Mouse (Mus musculus): ENCODE data around the gene Serpinb9b. TPM values are rescaled to one million over a fixed set of nuclear protein-coding genes. Genes with fewer than 3 reads are reported as not detected.

Gene Serpinb9b
- total and polyA plus RNA-seq, 3 experiments = 1.5 to 3.9 TPM; not detected in 1

GRCm38 (mm10) chr13:33004414-33005105 lies 22.7 kb upstream of the Serpinb9b start (continued):
- TF ChIP-seq ELF1 (IDR thresholded peaks at IDR 0.05; ENCODE audit: low read depth, low read length) (peak; percentile 53; the same call in 1 of the 2 replicates), BHLHE40 (IDR thresholded peaks at IDR 0.05; ENCODE audit: borderline replicate concordance, low read depth, low read length) (peak; percentile 6; the same call in 1 of the 2 replicates), CHD1 (IDR thresholded peaks at IDR 0.05; ENCODE audit: low read depth, low read length) (no peak), SMC3 (IDR thresholded peaks at IDR 0.05; ENCODE audit: low read depth, low read length) (peak; percentile 64)

GRCm38 (mm10) chr13:33005501-33006075 lies 21.6 kb upstream of the Serpinb9b start:
- H3K27me3 ChIP-seq (ENCODE audit: control insufficient read depth in 1 of 2, insufficient read depth in 2 of 2, low read length in 2 of 2) = no peaks in the 10 kb centered on the region
- no peak overlapping the region for H3K9ac ChIP-seq (ENCODE audit: control insufficient read depth, low read depth, low read length, poor library complexity, severe bottlenecking)
- no peak overlapping the region for H3K27ac ChIP-seq (ENCODE audit: control insufficient read depth, low read depth, low read length)
- no peak for DNase-seq (ENCODE audit: low read depth, low spot score)
- no peaks in the 10 kb centered on the region for H3K9me3 ChIP-seq (replicated peaks; ENCODE audit: insufficient read depth, low read length)
- no peaks in the 10 kb centered on the region for H3K79me2 ChIP-seq (ENCODE audit: control insufficient read depth, insufficient read depth, low read length, poor library complexity)
- no peak overlapping the region for H3K4me3 ChIP-seq (ENCODE audit: control insufficient read depth in 1 of 2, insufficient read depth in 1 of 2, low read depth in 2 of 2, low read length in 2 of 2)
- peaks cover 0 to 16% of the 10 kb centered on the region in 2 experiments; a peak in 2 of 4 replicates for H3K36me3 ChIP-seq (ENCODE audit: control insufficient read depth in 1 of 2, insufficient read depth in 2 of 2, low read length in 2 of 2)
- no peak for TF ChIP-seq ETS1 (IDR thresholded peaks at IDR 0.05; ENCODE audit: low read depth, low read length)
- 0 out of 2 replicates have a peak, but pooled peaks have one; percentile 20 for TF ChIP-seq MAFK (IDR thresholded peaks at IDR 0.05; ENCODE audit: borderline replicate concordance, low read depth, low read length)
- H3K4me1 ChIP-seq (ENCODE audit: control insufficient read depth in 1 of 2, insufficient read depth in 2 of 2, low read length in 2 of 2) = peaks cover 0 to 12% of the 10 kb centered on the region in 2 experiments; a peak in 2 of 4 replicates

GRCm38 (mm10) chr13:33006555-33006954 lies 20.7 kb upstream of the Serpinb9b start:
- H3K27ac ChIP-seq (ENCODE audit: control insufficient read depth, low read depth, low read length) = no peak overlapping the region
- H3K9me3 ChIP-seq (replicated peaks; ENCODE audit: insufficient read depth, low read length) = no peaks in the 10 kb centered on the region
- H3K4me1 ChIP-seq (ENCODE audit: control insufficient read depth in 1 of 2, insufficient read depth in 2 of 2, low read length in 2 of 2) = peaks cover 0 to 12% of the 10 kb centered on the region in 2 experiments; a peak in 2 of 4 replicates
- H3K9ac ChIP-seq (ENCODE audit: control insufficient read depth, low read depth, low read length, poor library complexity, severe bottlenecking) = no peak overlapping the region
- TF ChIP-seq ETS1 (IDR thresholded peaks at IDR 0.05; ENCODE audit: low read depth, low read length) (no peak), RAD21 (IDR thresholded peaks at IDR 0.05; ENCODE audit: low read depth, low read length) (no peak), HCFC1 (IDR thresholded peaks at IDR 0.05; ENCODE audit: low read depth, low read length) (no peak), RCOR1 (IDR thresholded peaks at IDR 0.05; ENCODE audit: low read depth, low read length) (no peak), MXI1 (IDR thresholded peaks at IDR 0.05; ENCODE audit: low read depth, low read length) (no peak), ELF1 (IDR thresholded peaks at IDR 0.05; ENCODE audit: low read depth, low read length) (no peak), TAL1 (IDR thresholded peaks at IDR 0.05; ENCODE audit: low read length) (no peak), EP300 (IDR thresholded peaks at IDR 0.05; ENCODE audit: low read depth in 1 of 2, low read length in 2 of 2) (no peak), MAZ (IDR thresholded peaks at IDR 0.05; ENCODE audit: low read depth, low read length) (no peak), MYB (IDR thresholded peaks at IDR 0.05; ENCODE audit: low read depth, low read length) (no peak), JUND (IDR thresholded peaks at IDR 0.05; ENCODE audit: low read depth, low read length) (no peak), ZNF384 (IDR thresholded peaks at IDR 0.05; ENCODE audit: low read depth, low read length) (no peak), SIN3A (IDR thresholded peaks at IDR 0.05; ENCODE audit: low read length) (no peak), MAFK (IDR thresholded peaks at IDR 0.05; ENCODE audit: borderline replicate concordance, low read depth, low read length) (no peak), BHLHE40 (IDR thresholded peaks at IDR 0.05; ENCODE audit: borderline replicate concordance, low read depth, low read length) (no peak)
- no peak for DNase-seq (ENCODE audit: low read depth, low spot score)
- H3K27me3 ChIP-seq (ENCODE audit: control insufficient read depth in 1 of 2, insufficient read depth in 2 of 2, low read length in 2 of 2) = no peaks in the 10 kb centered on the region
- no peaks in the 10 kb centered on the region for H3K79me2 ChIP-seq (ENCODE audit: control insufficient read depth, insufficient read depth, low read length, poor library complexity)
- no peak overlapping the region for H3K4me3 ChIP-seq (ENCODE audit: control insufficient read depth in 1 of 2, insufficient read depth in 1 of 2, low read depth in 2 of 2, low read length in 2 of 2)
- peaks cover 0 to 16% of the 10 kb centered on the region in 2 experiments; a peak in 2 of 4 replicates for H3K36me3 ChIP-seq (ENCODE audit: control insufficient read depth in 1 of 2, insufficient read depth in 2 of 2, low read length in 2 of 2)

Data from MEL (cell line).